Mouse (Mus musculus) cortical plate, adult 2 months (tissue): ENCODE data around the gene Cblc.

Experiments
- CTCF ChIP-seq: fragments of 200-500 bp; IDR thresholded peaks from 2 replicates; pipeline ENCODE4 v1.5.1; 2011; ENCODE audit warnings: mild to moderate bottlenecking, control low read depth, low read length; ENCODE audit not compliant: insufficient read depth; ENCODE audit errors: extremely low read depth
- POLR2A ChIP-seq: fragments of 200-500 bp; IDR thresholded peaks from 2 replicates; pipeline ENCODE4 v1.6.1; 2011; ENCODE audit warnings: mild to moderate bottlenecking, low read length, control low read depth; ENCODE audit not compliant: insufficient read depth; ENCODE audit errors: extremely low read depth

- no peak for TF ChIP-seq POLR2A
- no peak for TF ChIP-seq CTCF
These were observed 20.9 kb upstream of the Cblc start for GRCm38 (mm10) chr7:19817382-19818105.
